Mouse (Mus musculus): Measurements from ENCODE around the gene Ctnnbl1.

The Ctnnbl1 gene

GRCm38 (mm10) chr2:157821259-157821658 lies 84.1 kb downstream of the Ctnnbl1 start:
- no peak for DNase-seq (ENCODE audit: low read depth)

- DNase-seq (ENCODE audit: low read depth) = no peak
These were observed 86.3 kb downstream of the Ctnnbl1 start for GRCm38 (mm10) chr2:157823456-157823855.

DNA sequence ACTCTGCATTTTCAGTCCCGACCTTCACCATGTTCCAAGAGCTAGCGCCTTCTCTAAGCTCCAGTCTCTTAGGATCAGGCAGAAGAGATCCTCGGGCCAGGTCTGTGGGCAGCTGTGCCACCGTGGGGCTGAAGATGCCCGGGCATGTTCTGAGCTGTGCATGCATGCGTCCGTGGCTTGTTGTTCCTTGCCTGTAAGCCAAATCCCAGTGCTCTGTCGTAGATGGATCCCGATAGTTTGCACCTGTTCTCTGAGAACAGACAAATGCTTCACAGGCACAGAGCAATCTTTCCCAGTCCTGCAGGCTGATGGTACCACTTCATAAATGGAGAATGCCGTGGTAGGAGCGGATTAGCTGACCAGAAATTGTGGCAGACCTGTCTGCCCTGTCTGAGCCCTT lies 87.0 kb downstream of the Ctnnbl1 start:
- no peak for DNase-seq (ENCODE audit: low read depth)

DNA sequence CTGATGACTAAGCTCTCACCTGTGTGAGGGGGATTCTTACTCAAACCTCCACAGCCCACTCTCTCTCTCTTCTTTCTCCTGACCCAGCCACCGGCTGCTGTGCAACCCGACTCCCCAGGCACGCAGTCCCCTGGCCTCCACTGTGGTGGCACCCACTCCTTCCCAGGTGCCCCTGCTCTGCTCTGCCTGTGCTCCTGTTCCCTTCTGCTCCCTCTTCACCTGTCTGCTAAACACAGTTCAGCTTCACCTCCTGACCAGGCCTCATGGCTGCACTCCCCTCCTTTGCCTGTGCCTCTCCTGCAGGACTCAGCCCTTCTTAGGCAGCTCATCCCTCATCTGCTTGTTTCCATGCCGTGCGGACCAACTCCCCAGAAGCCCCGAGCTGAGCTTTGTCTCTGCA lies 92.9 kb downstream of the Ctnnbl1 start:
- DNase-seq (ENCODE audit: low read depth) = no peak

DNA sequence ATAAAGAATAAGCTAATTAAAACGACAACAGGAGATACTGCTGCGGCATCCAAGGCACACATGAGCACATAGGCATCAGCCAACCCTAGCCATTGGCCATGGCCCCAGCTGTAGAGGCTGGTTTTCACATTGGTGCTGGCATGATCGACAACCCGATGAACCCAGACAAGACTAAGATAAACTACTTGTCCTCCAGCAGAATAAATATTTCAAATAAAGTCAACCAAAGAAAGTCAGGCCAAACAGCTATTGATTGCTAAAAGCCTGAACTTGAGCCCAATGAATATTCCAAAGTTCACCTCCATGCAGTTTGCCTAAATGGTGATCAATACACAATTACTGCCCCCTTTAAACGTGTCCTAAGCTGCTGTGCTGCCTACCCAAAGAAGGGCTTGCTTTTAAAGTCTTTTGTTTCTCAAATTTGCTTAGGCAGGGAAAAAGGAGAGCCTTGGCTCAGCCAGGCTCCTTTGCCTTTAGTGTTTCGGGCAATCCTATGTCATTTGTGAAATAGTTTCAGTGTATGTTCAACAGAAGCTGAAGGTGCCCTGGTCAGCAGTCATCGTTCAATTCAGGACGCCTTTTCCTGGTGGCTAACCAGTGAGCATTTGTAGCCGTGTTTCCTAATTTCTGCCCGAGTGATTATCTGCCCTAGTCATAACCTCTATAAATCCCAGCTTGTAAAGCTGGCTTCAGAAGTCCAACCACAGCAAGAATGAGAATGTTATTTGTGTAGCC lies 93.6 kb downstream of the Ctnnbl1 start:
- DNase-seq (ENCODE audit: low read depth) = no peak

- DNase-seq (ENCODE audit: low read depth) = no peak
These were observed 99.8 kb downstream of the Ctnnbl1 start for GRCm38 (mm10) chr2:157837050-157837449.

DNA sequence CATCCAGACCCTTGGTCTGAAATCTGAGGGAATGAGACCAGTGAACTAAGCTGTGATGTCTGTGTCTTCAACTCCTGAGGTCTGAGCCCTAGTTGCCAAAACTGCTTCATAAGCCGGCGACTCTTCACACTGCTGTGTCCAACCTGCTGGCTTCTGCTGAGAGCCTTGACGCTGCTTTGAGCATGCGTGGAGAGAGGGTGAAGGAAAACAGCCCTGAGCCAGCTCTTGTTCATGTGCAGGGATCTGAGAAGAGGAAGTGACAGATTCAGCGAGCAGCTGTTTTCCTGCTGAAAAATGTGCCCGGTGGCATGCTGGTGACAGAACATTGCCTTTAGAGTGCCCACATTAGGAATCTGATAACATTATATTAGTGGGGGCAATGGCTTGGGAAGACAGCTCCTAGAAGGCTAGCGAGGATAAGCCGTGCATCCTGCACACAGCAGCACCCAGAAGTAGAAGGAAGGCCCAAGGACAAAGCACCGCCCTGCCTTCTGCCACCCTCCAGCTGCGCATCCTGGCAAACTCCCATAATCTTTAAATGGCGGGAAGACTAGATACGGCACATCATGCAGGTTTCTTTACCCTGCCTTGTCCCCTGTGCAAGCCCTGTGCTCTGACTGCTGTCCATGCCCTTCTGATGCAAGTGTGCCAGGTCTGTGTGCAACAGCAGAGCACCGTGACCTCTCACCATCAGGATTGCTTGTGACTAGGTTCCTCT lies 101.2 kb downstream of the Ctnnbl1 start:
- no peak for DNase-seq (ENCODE audit: low read depth)

DNA sequence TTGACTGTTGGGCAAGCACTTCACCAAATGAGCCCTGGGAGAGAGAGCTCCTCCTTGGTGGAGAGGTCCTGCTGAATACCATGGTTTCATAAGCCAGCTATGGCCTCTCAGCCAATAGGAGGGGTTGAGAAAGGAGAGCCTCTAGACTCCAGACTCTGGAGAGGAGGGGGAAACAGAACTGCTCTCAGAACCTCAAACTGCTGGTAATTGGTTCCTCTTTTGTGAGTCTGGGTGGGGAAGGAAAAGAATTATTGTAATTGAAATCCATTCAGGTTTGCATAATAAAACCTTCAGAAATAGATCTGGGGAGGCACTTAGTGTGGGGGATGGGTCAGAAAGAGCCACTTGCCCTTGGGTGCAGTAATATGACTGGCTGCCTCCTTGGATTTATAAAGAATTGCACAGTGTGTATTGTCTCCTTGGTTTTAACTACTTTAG lies 103.5 kb downstream of the Ctnnbl1 start:
- no peak for DNase-seq (ENCODE audit: low read depth)

GRCm38 (mm10) chr2:157841121-157841520 lies 103.9 kb downstream of the Ctnnbl1 start:
- DNase-seq (ENCODE audit: low read depth) = no peak

DNA sequence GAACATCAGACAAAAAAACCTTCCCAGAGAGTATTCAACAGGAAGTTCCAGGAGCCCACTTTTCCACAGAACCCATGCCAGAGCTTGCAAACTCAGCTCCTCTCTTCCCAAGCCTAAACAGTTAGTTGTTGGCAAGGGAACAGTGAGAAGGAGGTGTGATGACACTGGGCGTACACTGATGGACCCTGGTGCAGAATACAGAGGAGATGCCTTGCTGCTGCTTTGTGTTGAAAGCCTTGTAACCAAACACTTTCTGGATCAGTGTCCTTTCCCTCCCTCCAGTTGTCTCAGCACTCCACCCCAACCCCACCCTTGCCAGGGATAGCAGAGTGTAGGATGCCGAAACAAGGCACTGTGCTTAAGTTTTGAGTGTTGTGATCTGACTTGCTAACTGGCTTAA lies 107.5 kb downstream of the Ctnnbl1 start:
- DNase-seq (ENCODE audit: low read depth) = no peak

DNA sequence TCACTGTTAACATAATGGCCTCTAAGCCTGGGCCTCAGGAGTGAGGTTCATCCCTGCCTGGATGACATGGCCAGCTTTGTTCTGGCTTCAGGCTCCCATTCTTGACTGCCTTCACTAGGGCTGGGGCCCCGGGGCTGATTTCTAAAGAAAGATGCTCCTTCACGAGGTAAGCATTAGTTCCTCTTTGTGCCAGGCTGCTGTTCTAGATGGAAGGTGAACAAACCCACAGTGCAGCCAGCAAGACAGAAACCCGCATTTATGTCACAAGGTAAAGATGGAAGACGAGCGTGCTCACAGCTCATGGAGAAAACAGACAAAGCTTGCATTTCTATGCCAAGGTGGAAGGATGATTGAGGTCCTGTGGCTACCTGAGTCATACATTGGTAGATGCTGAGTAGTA lies 108.6 kb downstream of the Ctnnbl1 start:
- no peak for DNase-seq (ENCODE audit: low read depth)

GRCm38 (mm10) chr2:157853135-157853534 lies 115.9 kb downstream of the Ctnnbl1 start:
- no peak for DNase-seq (ENCODE audit: low read depth)

GRCm38 (mm10) chr2:157855814-157856213 lies 118.6 kb downstream of the Ctnnbl1 start:
- DNase-seq (ENCODE audit: low read depth) = no peak

DNA sequence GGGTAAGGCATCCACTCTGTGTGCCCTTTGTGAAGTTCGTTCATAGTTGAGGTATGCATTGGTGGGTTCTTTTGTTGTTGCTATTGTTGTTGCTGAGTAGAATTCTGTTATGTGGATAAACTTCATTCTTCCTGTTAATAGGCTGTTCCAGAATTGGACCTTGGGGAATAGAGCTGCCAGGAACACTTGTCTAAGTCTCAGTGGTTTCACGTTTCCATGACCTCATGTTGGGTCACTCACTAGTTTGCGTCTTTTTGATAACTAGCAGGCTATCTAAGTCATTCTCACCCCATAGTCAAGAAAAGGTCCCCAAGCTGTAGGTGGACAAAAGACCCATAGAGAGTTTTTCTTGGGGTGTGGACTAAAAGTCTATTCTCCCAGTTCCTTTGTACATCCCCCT lies 120.3 kb downstream of the Ctnnbl1 start:
- DNase-seq (ENCODE audit: low read depth) = no peak

- DNase-seq (ENCODE audit: low read depth) = no peak
These were observed 121.1 kb downstream of the Ctnnbl1 start for GRCm38 (mm10) chr2:157858317-157858716.

DNA sequence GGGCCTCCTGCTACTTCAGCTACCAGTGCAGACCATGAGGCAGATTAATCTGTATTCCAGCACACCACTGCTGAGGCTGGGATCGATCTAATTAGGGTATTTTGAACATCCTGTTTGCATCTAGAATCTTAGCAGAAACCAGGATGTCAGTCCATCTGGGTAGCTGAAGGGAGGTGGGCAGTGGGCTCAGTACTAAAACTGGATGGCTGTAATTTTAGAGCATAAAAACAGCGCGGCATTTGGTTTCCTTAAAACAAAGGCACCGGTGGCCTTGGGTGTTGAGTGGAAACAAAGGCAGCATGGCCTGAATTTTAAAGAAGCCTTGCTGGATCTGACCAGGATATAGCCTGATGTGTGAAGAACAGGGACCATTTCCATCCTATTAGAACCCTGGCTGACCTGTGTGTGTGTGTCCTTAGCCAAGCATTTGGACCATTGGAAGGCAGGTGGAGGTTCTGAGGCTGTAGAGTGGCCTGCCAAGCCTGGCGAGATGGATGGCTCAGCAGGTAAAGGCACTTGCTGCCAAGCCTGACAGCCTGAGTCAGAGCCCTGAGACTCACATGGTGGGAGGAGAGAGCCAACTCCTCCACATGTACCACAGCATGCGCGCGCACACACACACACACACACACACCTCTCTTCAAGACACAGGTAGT lies 122.0 kb downstream of the Ctnnbl1 start:
- DNase-seq (ENCODE audit: low read depth) = no peak

DNA sequence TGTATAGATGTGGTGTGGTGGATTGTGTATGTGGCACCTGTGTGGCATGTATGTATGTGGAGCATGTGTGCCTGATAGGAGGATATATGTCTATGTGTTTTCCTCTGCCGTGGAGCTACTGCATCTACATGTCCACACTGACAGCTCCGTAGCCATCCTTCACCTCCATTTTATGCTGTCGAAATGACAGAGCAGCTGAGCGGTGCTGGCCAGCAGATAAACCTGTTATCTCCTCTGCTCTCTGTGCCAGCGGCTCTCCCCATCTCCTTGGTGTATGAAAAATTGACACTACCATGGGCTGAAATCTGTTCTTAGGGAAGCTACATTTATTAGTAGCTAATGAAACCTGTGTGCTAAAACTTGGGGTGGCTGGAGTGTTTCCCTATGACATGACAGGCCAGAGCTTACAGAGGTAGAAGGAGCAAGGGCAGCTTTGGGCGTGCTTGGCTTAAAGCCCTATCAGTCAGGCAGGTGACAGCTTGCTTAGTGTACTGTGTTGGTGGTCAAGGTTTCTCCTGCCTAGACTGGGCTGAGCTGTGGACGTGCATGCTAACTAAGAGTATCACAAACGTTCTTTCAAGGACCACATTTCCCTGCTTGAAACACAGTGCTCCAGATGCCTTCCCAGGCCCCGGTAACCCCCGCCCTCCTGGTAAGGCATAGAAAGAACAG lies 124.2 kb downstream of the Ctnnbl1 start:
- DNase-seq (ENCODE audit: low read depth) = no peak

DNA sequence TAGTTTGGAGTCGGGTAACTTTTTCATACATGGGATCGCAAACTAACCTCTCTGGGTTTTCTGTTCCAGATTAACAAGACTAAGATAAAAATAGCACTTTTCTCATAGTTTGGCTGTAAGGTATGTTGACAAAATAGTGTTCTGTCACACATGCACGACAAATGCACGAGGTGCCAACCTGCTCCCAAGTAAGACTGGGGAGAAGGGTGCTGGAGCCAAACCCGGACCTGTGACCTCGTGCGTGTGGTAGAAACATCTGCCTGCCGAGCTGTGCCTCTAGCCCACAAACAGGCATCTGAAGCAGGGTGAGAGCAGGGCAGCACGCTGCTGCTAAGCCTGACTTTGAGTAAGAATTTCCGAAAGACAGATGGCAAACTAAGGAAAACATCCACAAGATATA lies 125.1 kb downstream of the Ctnnbl1 start:
- no peak for DNase-seq (ENCODE audit: low read depth)

- no peak for DNase-seq (ENCODE audit: low read depth)
These were observed 129.9 kb downstream of the Ctnnbl1 start for GRCm38 (mm10) chr2:157867126-157867525.

DNA sequence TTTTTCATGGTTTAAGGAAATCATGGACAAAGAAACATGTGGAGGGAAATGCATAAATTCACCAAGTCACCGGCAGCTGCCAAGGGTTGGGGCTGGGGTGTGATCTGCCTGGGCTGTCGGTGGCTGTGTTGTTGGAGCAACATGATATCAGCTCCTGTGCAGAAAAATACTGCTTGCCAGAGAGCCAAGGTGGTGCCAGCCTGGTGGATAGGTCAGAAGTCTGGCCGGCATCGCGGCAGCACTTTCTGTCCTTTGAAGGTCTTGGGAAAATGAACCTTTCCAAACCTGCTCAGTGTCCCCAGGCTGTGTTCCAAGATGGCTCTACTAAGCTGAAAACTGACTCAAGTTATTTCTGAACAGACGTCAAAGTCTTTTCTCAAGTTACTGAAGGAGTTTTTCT lies 133.0 kb downstream of the Ctnnbl1 start:
- no peak for DNase-seq (ENCODE audit: low read depth)

- DNase-seq (ENCODE audit: low read depth) = no peak
These were observed 136.0 kb downstream of the Ctnnbl1 start for GRCm38 (mm10) chr2:157873223-157873622.

GRCm38 (mm10) chr2:157873691-157874090 lies 136.5 kb downstream of the Ctnnbl1 start:
- DNase-seq (ENCODE audit: low read depth) = no peak

DNA sequence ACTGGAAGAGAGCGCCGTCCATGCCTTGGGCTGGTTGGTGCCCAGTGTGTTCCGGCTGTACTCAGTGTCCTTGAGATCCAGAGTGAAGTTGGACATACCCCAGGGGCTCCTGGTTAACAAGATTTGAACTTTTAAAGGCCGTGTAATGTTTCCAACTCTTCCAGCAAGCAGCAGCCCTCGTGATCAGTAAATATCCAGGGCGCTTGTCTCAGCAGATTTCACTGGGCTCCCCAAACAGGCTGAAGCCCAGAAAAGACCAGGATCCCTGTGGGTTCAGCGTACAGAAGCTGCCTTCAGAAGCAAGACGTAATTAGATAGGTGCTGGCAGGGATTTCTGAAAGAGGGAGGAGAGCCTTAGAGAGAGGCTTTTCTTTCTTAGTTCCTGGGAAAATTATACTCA lies 137.9 kb downstream of the Ctnnbl1 start:
- no peak for DNase-seq (ENCODE audit: low read depth)

Data from c-Kit-positive CD71-negative TER-119-negative erythroid progenitor cells, embryonic 14.5 days (primary cell).